Mouse (Mus musculus) hindlimb bud, embryonic 11.5 days (tissue): ENCODE measurements at regions not wholly inside any gene's neighbourhood (a gene's known extent, or its start where the extent isn't known, plus 50 kb on each side); places are given as distances from the start of the nearest gene placed in this dataset.

Experiments used
- DNase-seq: peaks from one replicate; pipeline ENCODE4 v3.0.0-alpha.2; 2012; ENCODE audit warnings: low read depth, low spot score; ENCODE audit errors: extremely low spot score

DNA sequence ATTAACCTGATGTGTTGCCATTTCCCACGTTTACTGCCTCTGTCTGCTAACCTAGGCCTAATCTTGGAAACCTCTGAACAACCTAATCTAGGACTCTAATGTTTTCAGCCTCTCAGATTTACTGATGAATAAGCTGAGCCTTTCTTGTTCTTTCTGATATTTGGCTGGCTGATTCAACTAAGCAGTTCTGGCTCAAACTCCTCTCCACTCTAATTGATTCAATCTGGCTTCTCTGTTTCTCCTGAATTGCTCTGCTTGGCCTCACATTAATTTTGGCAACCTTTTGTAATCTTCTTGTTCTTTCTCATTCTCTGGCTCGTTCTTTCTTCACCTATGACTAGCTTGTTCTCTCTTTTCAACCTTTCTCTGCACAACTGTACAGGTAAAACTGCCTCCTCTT, 1561.2 kb upstream of the Zeb2 start:
- no peak for DNase-seq

DNA sequence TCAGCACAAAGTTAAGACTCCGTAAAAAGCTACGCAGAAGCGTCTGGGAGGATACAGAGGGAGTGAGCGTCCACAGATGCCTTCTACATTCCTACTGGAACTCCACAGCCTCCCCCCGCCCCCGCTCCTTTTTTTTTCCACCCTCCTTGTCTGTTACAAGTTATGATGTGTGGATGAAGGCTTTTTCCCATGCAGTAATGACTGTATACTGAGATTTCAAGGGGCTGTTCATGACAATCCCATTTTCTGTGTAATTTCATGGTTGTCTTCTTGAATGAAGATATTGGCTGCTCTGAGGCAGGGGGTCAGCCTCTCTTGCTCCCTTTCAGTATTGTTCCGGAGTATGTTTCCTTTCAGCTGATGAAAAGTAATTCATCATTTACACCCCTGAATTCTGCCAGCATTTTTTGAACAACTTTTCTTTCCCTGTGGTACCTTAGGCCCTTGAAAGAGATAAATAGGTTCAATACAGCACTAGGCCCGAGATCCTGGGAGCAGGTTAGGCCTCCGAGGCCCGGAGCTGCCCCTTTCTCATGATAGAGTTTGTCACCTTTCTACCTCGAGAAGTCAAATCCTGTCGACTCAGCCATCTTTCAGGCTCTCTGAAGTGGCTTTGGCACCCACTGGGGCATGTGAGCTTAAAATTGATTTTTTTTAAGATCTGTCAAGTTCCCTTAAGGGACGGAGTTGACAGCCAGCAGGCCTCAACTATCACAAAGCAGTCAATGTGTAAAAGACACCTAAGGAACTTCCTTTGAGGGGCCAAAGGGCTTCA, 1552.5 kb upstream of the Zeb2 start:
- DNase-seq: no peak

DNA sequence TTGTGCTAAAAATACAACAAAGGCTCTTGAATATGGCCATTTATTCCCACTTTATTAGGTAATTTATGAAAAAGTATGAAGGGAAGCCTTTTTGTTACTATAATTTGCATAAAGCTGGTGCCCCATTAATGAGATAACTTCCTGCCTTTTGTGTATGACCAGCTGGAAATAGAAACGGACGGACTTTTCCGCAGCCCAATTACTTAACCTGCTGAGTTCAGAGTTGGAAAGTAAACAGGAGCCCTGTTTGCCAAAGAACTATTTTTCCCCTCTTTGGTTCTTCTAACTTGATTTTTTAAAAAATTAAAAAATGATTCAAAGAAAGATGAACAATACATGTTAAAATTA, 1549.8 kb upstream of the Zeb2 start:
- DNase-seq: no peak

DNA sequence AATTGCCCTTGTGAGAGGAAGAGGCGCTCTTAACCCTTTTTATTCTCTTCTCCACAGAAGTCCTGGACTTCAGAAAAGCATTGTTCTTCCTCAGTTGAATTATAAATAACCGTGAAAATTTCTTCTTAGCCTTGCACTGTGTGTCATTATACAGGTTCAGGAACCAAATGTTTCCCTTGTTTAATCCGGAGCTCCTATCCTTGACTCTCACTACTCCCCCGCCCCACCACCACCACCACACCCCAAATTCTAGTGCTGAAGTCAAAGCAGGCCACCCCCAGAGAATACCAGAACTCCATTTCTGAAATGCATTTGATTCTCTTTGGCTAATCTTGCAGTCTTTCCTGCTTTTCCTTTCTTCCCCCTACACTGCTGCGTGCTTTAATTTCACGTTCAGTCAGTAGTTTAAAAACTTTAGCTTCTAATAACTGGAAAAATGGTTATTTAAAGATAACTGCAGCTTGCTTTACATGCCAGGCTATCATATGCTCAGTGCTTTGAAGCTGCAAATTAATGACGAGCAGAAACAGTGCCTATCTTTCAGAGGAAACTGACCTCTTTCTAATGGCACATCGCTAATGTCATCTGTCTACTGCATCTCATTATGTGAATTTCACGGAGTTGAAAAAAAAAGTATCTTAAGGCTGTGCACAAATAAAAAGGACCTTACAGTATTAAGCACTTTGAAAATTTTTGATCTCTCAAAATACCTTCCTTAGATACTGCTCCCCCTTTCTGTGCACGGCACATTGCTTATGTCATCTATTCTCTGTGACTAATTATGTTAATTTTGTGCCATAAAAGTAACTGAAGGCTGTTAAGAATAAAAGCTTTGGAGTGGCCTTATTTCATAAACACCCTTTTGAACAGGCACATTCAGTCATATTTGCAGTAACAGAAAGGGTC, 1549.1 kb upstream of the Zeb2 start:
- no peak for DNase-seq

DNA sequence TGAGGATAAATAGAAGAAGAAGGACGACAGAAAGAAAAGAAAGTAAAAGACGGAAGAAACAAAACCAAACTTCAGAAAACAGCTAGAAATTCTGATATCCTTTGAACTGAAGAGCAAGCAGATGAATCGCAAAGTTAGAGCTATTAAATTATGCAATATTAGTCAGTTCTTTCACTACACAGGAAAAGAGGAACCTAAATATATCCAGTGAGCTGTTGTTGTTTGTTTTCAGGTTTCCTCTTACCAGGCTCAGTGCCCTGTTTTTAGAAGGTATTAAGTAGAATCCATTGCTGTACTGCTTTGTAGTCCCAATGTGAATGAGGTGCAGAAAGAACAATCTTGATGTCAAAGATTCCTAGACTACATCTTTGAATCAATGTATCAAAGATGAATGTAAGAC, 1544.7 kb upstream of the Zeb2 start:
- no peak for DNase-seq

DNA sequence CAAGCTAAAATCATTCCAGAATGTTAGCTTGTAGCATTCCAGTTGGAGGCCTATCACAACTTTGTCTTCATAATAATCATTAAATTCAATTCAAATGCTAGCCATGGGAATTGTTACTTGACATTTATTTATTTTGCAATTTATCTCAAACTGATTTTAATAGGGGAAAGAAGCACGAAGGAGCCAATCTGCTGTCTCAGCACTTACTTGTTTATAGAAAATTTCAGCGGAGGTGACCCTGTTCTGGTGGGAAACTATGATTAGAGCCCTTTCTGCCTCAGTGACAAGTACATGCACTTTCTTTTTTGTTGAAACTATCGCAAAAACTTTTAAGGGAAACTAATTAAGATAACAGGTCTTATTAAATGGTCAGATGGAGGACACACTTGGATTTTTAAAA, 1543.4 kb upstream of the Zeb2 start:
- DNase-seq: no peak

DNA sequence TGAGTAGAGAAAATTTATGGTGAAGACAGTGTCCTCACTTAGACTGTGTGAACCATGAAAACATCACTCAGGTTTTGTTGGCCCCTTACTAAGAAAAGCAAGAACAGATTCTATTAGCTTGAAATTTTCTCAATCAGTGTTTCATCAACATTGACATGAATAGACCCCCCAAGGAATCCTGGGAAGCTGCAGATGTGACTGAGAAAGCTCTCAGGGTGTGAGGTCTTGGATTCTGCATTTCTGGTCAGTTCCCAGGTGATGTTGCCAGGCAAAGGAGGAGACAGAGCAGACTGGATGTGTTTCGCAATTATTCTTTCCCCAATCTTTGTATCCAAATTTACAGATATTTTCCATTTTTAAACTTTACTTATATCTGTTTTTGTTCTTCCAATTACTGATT, 1538.1 kb upstream of the Zeb2 start:
- DNase-seq: no peak

DNA sequence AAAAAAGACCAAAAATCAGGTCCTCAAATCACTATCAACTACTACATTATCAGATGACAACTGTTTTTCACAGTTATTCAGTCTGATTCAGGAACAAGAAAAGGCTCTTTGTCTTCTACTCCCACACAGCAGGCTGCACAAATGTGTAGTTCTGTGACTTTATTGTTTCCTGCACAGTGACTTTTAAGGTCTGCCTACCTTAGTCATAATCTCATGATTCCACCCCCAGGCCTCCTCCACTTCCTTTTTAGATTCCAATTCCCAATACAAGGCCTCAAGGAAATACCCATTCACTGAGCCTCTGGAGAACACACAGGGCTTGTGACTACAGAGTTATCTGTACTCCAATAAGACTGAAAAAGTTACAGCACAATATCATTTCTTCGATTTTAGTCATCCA, 1535.4 kb upstream of the Zeb2 start:
- DNase-seq: no peak

DNA sequence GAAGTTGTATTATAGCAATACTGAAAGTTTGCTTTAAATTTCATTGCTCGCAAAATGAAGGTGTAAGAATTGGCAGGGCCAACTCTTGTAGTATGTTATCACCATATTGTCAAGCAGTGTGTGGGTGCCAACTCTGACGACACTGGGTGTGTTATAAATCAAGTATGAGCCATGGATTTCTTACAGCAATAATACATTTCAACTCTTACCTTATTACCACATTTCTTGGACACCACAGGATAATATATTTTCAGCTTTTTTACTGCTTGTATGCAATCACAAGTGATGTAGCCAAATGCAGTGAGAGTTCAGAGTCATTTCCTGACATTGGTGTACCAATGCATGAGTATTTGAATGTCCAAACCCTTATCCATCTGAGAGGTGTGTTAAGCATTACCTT, 1529.2 kb upstream of the Zeb2 start:
- no peak for DNase-seq

DNA sequence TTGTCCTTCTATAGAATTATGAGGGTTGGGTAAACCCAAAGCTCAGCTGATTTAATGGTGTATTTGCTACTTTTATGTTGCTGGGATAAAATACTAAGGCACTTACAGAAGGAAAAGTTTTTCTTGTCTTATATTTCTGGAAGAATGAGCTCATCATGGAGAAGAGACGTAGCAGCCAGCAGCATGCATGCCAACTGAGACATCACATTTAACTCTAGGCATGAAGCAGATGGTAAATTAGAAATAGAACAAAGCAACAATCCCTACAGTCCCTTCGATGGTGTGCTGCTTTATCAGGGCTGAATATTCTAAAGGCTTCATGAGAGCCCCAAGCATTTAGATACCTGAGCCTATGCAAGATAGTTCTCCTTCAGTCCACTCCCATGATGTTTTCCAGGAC, 1492.0 kb upstream of the Zeb2 start:
- DNase-seq: no peak

DNA sequence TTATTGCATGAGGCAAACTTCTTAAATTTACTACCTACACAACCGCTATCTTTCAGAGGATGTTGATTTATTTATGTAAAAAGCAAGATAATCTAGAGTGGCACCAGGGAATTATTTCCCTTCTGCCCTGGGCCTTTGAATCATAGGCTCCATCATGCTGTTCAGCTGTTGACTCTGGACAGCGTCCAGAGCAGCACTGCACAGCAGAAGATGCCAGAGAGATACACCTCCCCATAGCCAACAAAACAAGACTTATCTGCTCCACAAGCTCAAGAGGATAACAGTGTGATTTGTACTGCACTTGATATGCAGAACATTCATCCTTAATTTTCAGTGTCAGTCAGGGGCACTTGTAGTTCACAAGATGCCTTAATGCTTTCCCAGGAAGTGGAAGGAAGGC, 1464.6 kb upstream of the Zeb2 start:
- no peak for DNase-seq

DNA sequence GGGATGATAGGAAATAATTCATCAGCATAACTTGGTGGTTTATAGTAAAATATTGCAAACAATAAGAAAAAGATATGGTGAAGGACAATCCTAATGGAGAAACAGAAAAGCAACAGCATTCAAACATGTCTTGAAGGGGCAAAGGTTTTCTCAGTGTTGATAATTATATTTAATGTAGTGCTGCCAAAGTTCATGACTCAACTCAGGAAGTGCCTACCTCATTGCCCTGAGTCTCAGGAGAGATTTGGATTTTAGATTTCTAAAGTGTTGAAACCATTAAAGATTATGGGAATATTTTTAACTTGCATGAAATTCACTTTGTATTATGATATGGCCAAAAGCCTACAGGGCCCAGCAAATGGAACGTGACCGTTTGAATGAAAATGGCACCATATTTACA, 1453.2 kb upstream of the Zeb2 start:
- no peak for DNase-seq

DNA sequence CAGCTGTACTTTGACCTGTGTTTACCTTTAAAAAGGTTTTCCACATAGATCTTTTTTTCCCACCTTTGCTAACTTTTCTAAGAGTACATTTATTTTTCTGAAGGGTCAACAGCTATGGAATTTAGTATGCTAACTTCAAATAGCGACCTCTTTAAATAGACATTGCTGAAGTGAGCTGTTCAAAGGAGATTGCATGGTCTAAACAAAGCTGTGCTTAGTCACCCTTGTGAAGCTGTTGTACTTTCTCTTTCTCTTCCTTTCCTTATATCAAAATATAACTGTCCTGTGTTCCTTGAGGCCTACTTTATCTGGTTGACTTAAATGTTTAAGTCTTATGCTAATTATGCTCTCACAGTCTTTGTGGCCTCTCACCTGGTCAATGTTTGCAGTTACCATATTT, 1416.2 kb upstream of the Zeb2 start:
- no peak for DNase-seq

DNA sequence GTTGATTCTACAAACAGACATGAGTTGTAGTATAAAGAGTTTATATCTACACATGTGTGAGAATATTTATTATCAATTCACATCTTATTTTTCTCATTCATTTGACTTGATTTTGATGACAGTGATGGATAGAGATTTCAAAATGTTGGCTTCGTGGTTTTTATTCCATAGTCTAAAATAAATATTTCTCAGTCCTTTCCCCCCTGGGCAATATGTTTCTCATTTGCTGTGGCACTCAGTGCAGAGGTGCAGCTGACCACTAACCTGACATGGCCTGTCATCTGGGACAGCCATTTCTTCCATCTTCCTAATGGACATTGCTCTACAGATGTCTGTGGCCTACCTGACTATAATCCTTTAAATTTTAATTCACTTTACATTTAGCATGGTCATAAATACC, 1413.5 kb upstream of the Zeb2 start:
- DNase-seq: no peak

DNA sequence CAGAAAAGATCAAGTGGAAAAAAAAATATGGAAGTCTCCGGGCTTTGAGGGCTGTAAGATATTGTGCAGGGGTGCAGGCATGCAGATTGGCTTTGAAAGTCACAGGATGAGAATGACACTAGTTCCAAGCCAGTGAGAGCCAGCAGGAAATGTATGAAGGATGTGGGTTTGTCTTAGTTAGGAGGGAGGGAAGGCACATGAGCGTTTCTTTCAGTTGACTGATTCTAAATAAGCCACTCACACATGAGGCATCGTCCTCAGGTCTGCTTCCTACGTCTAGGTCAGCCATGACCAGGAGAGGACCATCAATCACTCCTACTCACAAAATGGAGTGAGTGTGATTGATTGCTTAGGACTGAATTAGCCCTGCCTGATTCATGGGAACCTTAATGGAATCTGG, 1408.0 kb upstream of the Zeb2 start:
- DNase-seq: no peak

DNA sequence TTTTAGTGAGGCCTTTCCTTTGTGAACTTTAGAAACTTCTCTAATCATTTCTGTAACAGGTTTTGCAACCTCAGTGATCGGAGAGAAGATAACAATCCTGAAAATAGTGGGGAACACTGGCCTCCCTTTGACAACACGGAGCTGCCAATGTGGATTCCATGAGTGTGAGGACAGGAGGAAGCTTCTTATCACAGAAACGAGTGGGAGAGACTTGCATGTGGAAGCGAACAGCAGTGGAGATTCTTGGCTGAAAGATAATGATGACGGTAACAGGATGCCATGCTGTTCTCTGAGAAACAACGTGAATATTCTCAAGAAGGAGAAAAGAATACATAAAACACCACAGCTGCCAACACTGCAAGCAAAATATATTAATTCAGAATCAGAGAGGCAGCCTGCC, 1407.4 kb upstream of the Zeb2 start:
- DNase-seq: no peak

DNA sequence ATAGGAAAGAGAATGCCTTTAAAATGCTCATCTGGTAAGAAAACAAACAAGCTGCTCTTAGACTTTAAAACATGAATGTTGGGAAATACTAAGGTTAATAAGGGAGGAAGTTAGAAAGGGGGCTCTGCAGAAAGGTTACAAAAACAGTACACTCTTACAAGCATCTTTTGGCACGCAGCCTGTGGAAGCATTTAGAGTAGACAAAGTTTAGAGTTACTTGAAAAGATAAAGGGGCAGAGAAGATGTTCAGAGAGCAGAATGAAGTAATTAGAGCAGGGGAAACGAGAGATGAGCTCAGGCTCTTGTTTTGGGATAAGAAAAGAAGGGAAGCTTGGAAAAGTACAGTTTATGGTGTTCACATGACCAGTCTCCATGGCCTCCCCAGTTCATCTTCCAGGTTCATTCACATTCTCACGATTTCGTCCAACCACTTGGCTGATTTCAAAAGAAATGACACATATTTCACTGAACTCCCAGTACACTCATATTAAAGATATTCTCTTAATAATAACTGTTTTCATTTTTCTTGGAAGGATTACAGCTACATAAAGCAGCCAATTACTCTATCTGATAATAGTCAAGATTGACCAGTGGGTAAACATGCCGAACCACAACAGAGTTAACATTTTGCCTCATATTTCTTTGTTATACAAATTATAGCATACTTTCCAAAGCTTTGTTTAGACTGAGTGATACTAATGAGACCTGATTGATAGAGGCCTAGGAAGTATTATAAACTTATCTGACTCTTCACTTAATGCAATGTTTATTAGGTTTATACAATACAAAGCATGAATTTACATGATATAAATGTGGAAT, 1404.2 kb upstream of the Zeb2 start:
- DNase-seq: no peak

DNA sequence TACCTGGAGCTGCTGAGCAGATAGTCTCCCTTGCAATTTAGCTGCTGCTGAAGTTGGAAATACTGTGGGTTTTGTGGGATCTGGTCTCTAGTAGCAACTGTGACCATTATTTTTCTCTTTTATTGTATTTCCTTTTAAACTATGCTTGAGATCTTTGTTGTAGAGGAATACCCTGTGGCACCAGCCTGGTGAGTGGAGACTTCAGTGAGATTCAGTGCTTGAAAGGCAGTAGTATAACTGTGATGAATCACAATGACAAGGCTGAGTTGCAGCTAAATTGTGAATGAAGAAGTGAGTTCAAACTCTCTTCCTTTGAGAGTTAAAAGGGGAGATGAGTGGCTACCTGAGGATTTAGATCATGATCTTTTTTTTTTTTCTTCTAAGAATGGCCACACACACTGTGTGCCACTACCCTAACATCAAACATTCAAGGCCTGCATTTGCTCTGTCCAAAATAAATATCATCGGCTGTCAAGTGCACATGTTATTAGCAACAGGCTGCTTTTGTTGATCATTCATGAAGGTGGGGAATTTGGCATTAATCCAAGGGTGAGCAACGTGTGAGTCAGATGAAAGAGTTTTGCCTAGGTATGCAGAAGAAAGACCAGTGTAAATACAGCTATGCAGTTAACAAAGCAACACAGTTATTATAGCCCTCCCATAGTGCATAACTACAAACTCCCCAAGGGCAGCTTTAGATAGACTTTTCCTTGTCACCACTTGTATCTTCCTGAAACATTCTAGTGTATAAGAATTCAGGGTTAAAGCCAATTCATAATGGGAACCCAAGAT, 1395.2 kb upstream of the Zeb2 start:
- DNase-seq: no peak

DNA sequence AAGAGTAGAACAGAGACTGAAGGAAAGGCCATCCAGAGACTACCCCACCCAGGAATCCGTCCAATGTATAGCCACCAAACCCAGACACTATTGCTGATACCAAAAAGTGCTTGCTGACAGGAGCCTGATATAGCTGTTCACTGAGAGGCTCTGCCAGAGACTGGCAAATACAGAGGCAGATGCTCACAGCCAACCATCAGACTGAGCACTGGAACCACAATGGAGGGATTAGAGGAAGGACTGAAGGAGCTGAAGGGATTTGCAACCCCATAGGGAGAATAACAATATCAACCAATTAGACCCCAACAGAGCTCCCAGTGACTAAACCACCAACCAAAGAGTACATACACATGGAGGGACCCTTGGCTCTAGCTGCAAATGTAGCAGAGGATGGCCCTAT, 1389.8 kb upstream of the Zeb2 start:
- no peak for DNase-seq

DNA sequence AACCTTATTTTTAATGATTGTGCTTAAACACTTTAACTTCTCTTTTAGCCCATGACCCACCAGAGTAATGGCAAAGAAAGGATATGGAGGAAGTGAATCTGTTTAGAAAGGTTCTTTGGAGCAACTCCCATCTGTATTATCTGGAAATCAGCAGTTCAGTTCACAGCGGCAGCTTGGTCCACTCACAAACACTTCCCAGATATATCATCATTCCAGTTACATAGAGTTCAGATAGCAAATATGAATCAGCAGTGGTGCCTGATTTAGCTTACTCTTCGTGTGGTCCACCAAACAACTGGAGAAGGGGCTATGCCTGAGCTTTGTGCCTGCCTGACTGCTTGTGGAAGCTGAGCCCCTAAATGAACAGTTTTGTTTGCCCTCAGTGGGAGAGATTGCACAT, 1385.9 kb upstream of the Zeb2 start:
- DNase-seq: no peak

DNA sequence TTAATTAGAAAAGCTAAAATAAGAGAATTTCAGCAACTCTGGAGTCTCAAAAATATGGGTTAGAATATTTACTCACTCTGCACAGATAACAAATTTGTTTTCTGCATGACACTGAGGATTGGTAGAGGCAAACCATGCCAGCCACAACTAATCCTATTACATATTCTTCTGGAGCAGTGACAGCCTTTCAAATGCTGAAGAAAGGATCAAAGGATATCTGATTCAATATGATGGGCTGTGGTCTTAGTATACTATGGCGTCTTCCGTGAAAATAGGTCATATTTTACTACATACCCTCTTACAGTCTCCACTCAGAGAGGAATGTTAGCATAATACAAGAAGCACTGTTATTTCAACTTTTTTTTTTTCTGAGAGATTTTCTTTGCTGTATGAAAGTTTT, 1375.1 kb upstream of the Zeb2 start:
- no peak for DNase-seq
